17 mouse cellular contexts compared by ENCODE assay signal in the genomic region with DNA sequence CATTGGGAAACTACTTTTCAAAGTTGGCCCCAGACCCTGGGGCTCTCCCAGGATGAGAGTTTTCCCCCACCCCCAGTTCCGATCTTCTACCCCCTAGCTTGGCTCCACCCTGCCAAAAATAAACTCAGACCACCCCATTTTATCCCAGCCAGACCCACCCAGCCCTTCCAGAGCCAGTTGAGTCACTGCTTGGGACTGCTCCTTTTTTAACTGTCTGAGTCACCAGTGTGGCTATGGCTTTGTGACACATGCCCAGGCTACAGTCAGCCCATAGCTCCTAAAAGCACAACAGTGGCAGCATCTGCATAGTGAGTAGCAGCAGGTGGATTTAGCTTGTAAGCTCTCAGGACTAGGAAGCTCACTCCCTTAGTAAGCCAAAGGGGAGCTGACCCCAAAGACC. TPM values are rescaled to one million over a fixed set of nuclear protein-coding genes. Genes with fewer than 3 reads are reported as not detected.
DNase-seq lines count a peak whose midpoint lies in the region; ATAC-seq and TF ChIP-seq lines count a peak whose summit lies in the region.
"Had no signal": no experiment of that assay in that cellular context is flagged by ENCODE, and none has a peak within 500 bp of the region (broad histone marks: within the 10 kb centered on the region; RNA-seq: fewer than 3 reads in every experiment).

No protein-coding gene starts in this region.

- ATAC-seq in embryonic facial prominence, embryonic 13.5 days (ENCODE audit: insufficient number of reproducible peaks, insufficient read depth, low FRiP score, low TSS enrichment, low read depth) = no peak
- ATAC-seq in intestine, embryonic 15.5 days = no peak
- no peak for ATAC-seq in intestine, postnatal 0 days
- no peak for ATAC-seq in embryonic facial prominence, embryonic 15.5 days (ENCODE audit: insufficient number of reproducible peaks, low FRiP score, low TSS enrichment, low read depth)
- no peak for ATAC-seq in granulocyte monocyte progenitor cell, adult 5-6 weeks (replicated peaks; ENCODE audit: poor library complexity, severe bottlenecking)

- no peaks in the 10 kb centered on the region for H3K27me3 ChIP-seq in embryonic facial prominence, embryonic 13.5 days
- 0 out of 2 replicates have a peak, but pooled peaks cover 2% of the 10 kb centered on the region for H3K27me3 ChIP-seq in embryonic facial prominence, embryonic 10.5 days (replicated peaks; ENCODE audit: low read depth, poor library complexity, severe bottlenecking)
- H3K27me3 ChIP-seq in intestine, embryonic 15.5 days (replicated peaks) = no peaks in the 10 kb centered on the region
- no peaks in the 10 kb centered on the region; the same call in 1 of the 2 replicates for H3K27me3 ChIP-seq in intestine, postnatal 0 days (replicated peaks; ENCODE audit: control insufficient read depth, insufficient read depth, low read length)
- no peaks in the 10 kb centered on the region for H3K27me3 ChIP-seq in embryonic facial prominence, embryonic 15.5 days

- no peak overlapping the region for H3K4me3 ChIP-seq in embryonic facial prominence, embryonic 13.5 days
- H3K4me3 ChIP-seq in embryonic facial prominence, embryonic 10.5 days = no peak overlapping the region
- H3K4me3 ChIP-seq in intestine, embryonic 15.5 days (replicated peaks) = no peak overlapping the region
- H3K4me3 ChIP-seq in intestine, postnatal 0 days (ENCODE audit: low read depth, low read length) = no peak overlapping the region
- H3K4me3 ChIP-seq in embryonic facial prominence, embryonic 15.5 days (replicated peaks) = no peak overlapping the region
- H3K4me3 ChIP-seq: forebrain, embryonic 10.5 days had no signal

- H3K4me2 ChIP-seq in embryonic facial prominence, embryonic 13.5 days = no peak overlapping the region
- H3K4me2 ChIP-seq in intestine, embryonic 15.5 days (replicated peaks) = no peak overlapping the region
- H3K4me2 ChIP-seq in intestine, postnatal 0 days (replicated peaks; ENCODE audit: low read depth) = no peak overlapping the region
- no peak overlapping the region for H3K4me2 ChIP-seq in embryonic facial prominence, embryonic 15.5 days (replicated peaks)

- no peaks in the 10 kb centered on the region for H3K9me3 ChIP-seq in embryonic facial prominence, embryonic 13.5 days
- no peaks in the 10 kb centered on the region for H3K9me3 ChIP-seq in embryonic facial prominence, embryonic 10.5 days
- H3K9me3 ChIP-seq in intestine, embryonic 15.5 days = no peaks in the 10 kb centered on the region
- no peaks in the 10 kb centered on the region for H3K9me3 ChIP-seq in intestine, postnatal 0 days (ENCODE audit: control insufficient read depth)
- H3K9me3 ChIP-seq in embryonic facial prominence, embryonic 15.5 days (replicated peaks) = no peaks in the 10 kb centered on the region
- H3K9me3 ChIP-seq: forebrain, embryonic 10.5 days had no signal

- no peak overlapping the region for H3K9ac ChIP-seq in embryonic facial prominence, embryonic 13.5 days
- H3K9ac ChIP-seq in intestine, embryonic 15.5 days = no peak overlapping the region; the same call in 1 of the 2 replicates
- H3K9ac ChIP-seq in intestine, postnatal 0 days (ENCODE audit: low read depth, low read length) = no peak overlapping the region
- no peak overlapping the region for H3K9ac ChIP-seq in embryonic facial prominence, embryonic 15.5 days

- no peak for TF ChIP-seq CTCF in intestine, postnatal 0 days (IDR thresholded peaks at IDR 0.05; ENCODE audit: low read depth)

- 0 out of 2 replicates have a peak overlapping the region, but pooled peaks have one; percentile 22 for H3K27ac ChIP-seq in embryonic facial prominence, embryonic 13.5 days
- no peak overlapping the region for H3K27ac ChIP-seq in embryonic facial prominence, embryonic 10.5 days (replicated peaks)
- peak overlapping the region; percentile 64; the same call in 1 of the 2 replicates for H3K27ac ChIP-seq in intestine, embryonic 15.5 days
- no peak overlapping the region for H3K27ac ChIP-seq in intestine, postnatal 0 days (ENCODE audit: low read depth, low read length)
- peak overlapping the region; percentile 31; the same call in 1 of the 2 replicates for H3K27ac ChIP-seq in embryonic facial prominence, embryonic 15.5 days (replicated peaks)
- H3K27ac ChIP-seq: forebrain, embryonic 10.5 days had no signal

- H3K4me1 ChIP-seq in embryonic facial prominence, embryonic 13.5 days = peaks cover 77% of the 10 kb centered on the region
- peaks cover 43% of the 10 kb centered on the region for H3K4me1 ChIP-seq in embryonic facial prominence, embryonic 10.5 days
- H3K4me1 ChIP-seq in intestine, embryonic 15.5 days (replicated peaks) = peaks cover 69% of the 10 kb centered on the region
- 0 out of 2 replicates have a peak, but pooled peaks cover 1% of the 10 kb centered on the region for H3K4me1 ChIP-seq in intestine, postnatal 0 days (replicated peaks; ENCODE audit: control insufficient read depth, insufficient read depth, low read length)
- peaks cover 78% of the 10 kb centered on the region for H3K4me1 ChIP-seq in embryonic facial prominence, embryonic 15.5 days

- WGBS in embryonic facial prominence, embryonic 13.5 days = 62% methylated on average over 1 of the region's 1 CpGs
- 81% methylated on average over 1 of the region's 1 CpGs for WGBS in embryonic facial prominence, embryonic 10.5 days
- WGBS in intestine, embryonic 15.5 days = 66% methylated on average over 1 of the region's 1 CpGs
- 57% methylated on average over 1 of the region's 1 CpGs for WGBS in intestine, postnatal 0 days
- WGBS in embryonic facial prominence, embryonic 15.5 days = 27% methylated on average over 1 of the region's 1 CpGs

- DNase-seq in embryonic facial prominence, embryonic 10.5 days (ENCODE audit: low spot score) = no peak
- DNase-seq in 3T3-L1 (ENCODE audit: low read depth, low spot score) = peak; percentile 74
- DNase-seq in embryo, embryonic 10 days (ENCODE audit: low spot score) = no peak
- DNase-seq: adrenal gland, adult 8-10 months; cerebellum, adult 11 months; kidney, adult 8-10 months; left cerebral cortex, postnatal 4 days; lung, adult 18-20 months; spleen, adult 18-20 months had no signal

- no peaks in the 10 kb centered on the region for H3K36me3 ChIP-seq in embryonic facial prominence, embryonic 13.5 days
- H3K36me3 ChIP-seq in embryonic facial prominence, embryonic 10.5 days (replicated peaks) = no peaks in the 10 kb centered on the region
- H3K36me3 ChIP-seq in intestine, embryonic 15.5 days = no peaks in the 10 kb centered on the region
- no peaks in the 10 kb centered on the region for H3K36me3 ChIP-seq in intestine, postnatal 0 days (ENCODE audit: control insufficient read depth, insufficient read depth)
- no peaks in the 10 kb centered on the region for H3K36me3 ChIP-seq in embryonic facial prominence, embryonic 15.5 days
- H3K36me3 ChIP-seq: forebrain, embryonic 10.5 days had no signal

RNA-seq across cellular contexts. Expression of a gene that starts 8.3 kb away (rescaled TPM):
- polyA plus RNA-seq in embryonic facial prominence, embryonic 13.5 days (2015; fragmentation: Nextera tagmentation; extraction: Ambion mirVana) = 17.6 and 22.5 TPM in 2 replicates
- 2.2 and 2.5 TPM in 2 replicates for polyA plus RNA-seq in embryonic facial prominence, embryonic 10.5 days (2016; fragmentation: Nextera tagmentation; extraction: Ambion mirVana)
- polyA plus RNA-seq in intestine, embryonic 15.5 days (2015; fragmentation: Nextera tagmentation; extraction: Ambion mirVana) = 19.0 and 20.1 TPM in 2 replicates
- 8.2 and 8.5 TPM in 2 replicates for polyA plus RNA-seq in intestine, postnatal 0 days (2015; fragmentation: Nextera tagmentation; extraction: Ambion mirVana)
- polyA plus RNA-seq in embryonic facial prominence, embryonic 15.5 days (2015; fragmentation: Nextera tagmentation; extraction: Ambion mirVana) = 31.2 and 34.1 TPM in 2 replicates
- total RNA-seq in granulocyte monocyte progenitor cell, adult 5-6 weeks (2014; fragmentation: Nextera tagmentation) = not detected in 2 replicates
- not detected in 2 replicates for total RNA-seq in granulocyte monocyte progenitor cell, adult 5-6 weeks (2017)
- total RNA-seq: megakaryocyte-erythroid progenitor cell, adult 5-6 weeks had no signal

RNA-seq across cellular contexts. Expression of a gene that starts 8.6 kb away (rescaled TPM):
- 0.52 and 0.91 TPM in 2 replicates for polyA plus RNA-seq in embryonic facial prominence, embryonic 13.5 days (2015; fragmentation: Nextera tagmentation; extraction: Ambion mirVana)
- not detected in 2 replicates for polyA plus RNA-seq in embryonic facial prominence, embryonic 10.5 days (2016; fragmentation: Nextera tagmentation; extraction: Ambion mirVana)
- polyA plus RNA-seq in intestine, embryonic 15.5 days (2015; fragmentation: Nextera tagmentation; extraction: Ambion mirVana) = 1.2 and 1.3 TPM in 2 replicates
- 0.70 and 0.97 TPM in 2 replicates for polyA plus RNA-seq in intestine, postnatal 0 days (2015; fragmentation: Nextera tagmentation; extraction: Ambion mirVana)
- polyA plus RNA-seq in embryonic facial prominence, embryonic 15.5 days (2015; fragmentation: Nextera tagmentation; extraction: Ambion mirVana) = 0.88 and 1.1 TPM in 2 replicates
- total RNA-seq in granulocyte monocyte progenitor cell, adult 5-6 weeks (2014; fragmentation: Nextera tagmentation) = not detected in 2 replicates
- total RNA-seq in granulocyte monocyte progenitor cell, adult 5-6 weeks (2017) = not detected in 2 replicates
- total RNA-seq: layer of hippocampus, postnatal 14 days; left cerebral cortex, postnatal 4 days; megakaryocyte-erythroid progenitor cell, adult 5-6 weeks had no signal
- polyA plus RNA-seq: forebrain, embryonic 10.5 days had no signal

RNA-seq across cellular contexts. Expression of a gene that starts 55.1 kb away (rescaled TPM):
- polyA plus RNA-seq in embryonic facial prominence, embryonic 13.5 days (2015; fragmentation: Nextera tagmentation; extraction: Ambion mirVana) = 11.5 and 13.1 TPM in 2 replicates
- polyA plus RNA-seq in embryonic facial prominence, embryonic 10.5 days (2016; fragmentation: Nextera tagmentation; extraction: Ambion mirVana) = 10.4 and 11.1 TPM in 2 replicates
- polyA plus RNA-seq in intestine, embryonic 15.5 days (2015; fragmentation: Nextera tagmentation; extraction: Ambion mirVana) = 6.2 and 6.3 TPM in 2 replicates
- 2.0 and 2.5 TPM in 2 replicates for polyA plus RNA-seq in intestine, postnatal 0 days (2015; fragmentation: Nextera tagmentation; extraction: Ambion mirVana)
- 10.3 and 12.2 TPM in 2 replicates for polyA plus RNA-seq in embryonic facial prominence, embryonic 15.5 days (2015; fragmentation: Nextera tagmentation; extraction: Ambion mirVana)
- 2.1 and 5.0 TPM in 2 replicates for total RNA-seq in granulocyte monocyte progenitor cell, adult 5-6 weeks (2014; fragmentation: Nextera tagmentation)
- total RNA-seq in granulocyte monocyte progenitor cell, adult 5-6 weeks (2017) = 1.5 and 2.0 TPM in 2 replicates

Comparison
In these comparisons a context has a peak if more than half of its experiments do, and no peak if none do; other contexts are left out.
1. H3K27ac ChIP-seq: peak in embryonic facial prominence, embryonic 13.5 days (single experiment), intestine, embryonic 15.5 days (single experiment) and embryonic facial prominence, embryonic 15.5 days (single experiment); none in embryonic facial prominence, embryonic 10.5 days (single experiment) and intestine, postnatal 0 days (single experiment).